Mouse (Mus musculus) adrenal gland, postnatal 10 days (tissue): Measurements from ENCODE around the gene Gm14214. TPM values are rescaled to one million over a fixed set of nuclear protein-coding genes. Genes with fewer than 3 reads are reported as not detected.

Source experiments
- DNase-seq: peaks from one replicate; pipeline ENCODE4 v3.0.0; 2021; ENCODE audit warnings: mixed read lengths
- total RNA-seq, 2 experiments: library from RNA; stranded (reverse); gene quantifications; 2 replicates each; pipeline ENCODE4 v1.2.3; 2021

Gene Gm14214
- total RNA-seq, 2 experiments from 2014 or later: not detected

- DNase-seq: no peak
Observed at GRCm38 (mm10) chr2:154730841-154731240, 39.0 kb downstream of the Gm14214 start.

- DNase-seq: no peak
Observed at GRCm38 (mm10) chr2:154729737-154730136, 40.1 kb downstream of the Gm14214 start.

- no peak for DNase-seq
Observed at GRCm38 (mm10) chr2:154723473-154723872, 46.4 kb downstream of the Gm14214 start.

- no peak for DNase-seq
Observed at GRCm38 (mm10) chr2:154720315-154720714, 49.5 kb downstream of the Gm14214 start.

Other genes starting within 250 kb of the Gm14214 start
- under 1 TPM; 0.61 to 0.81 TPM for gene 1700003F12Rik, start 222.9 kb downstream of the Gm14214 start, total RNA-seq
- not detected for gene Actl10, start 218.3 kb downstream of the Gm14214 start, total RNA-seq
- 1 to 10 TPM; 2.0 to 2.7 TPM for gene Necab3, start 211.1 kb downstream of the Gm14214 start, total RNA-seq
- 10 to 100 TPM; 12.8 to 14.1 TPM for gene E2f1, start 200.1 kb downstream of the Gm14214 start, total RNA-seq
- 10 to 100 TPM; 45.5 to 53.0 TPM for gene Pxmp4, start 166.3 kb downstream of the Gm14214 start, total RNA-seq
- 1 to 10 TPM; 2.5 to 2.7 TPM for gene Zfp341, start 156.7 kb downstream of the Gm14214 start, total RNA-seq
- not detected for gene 4930519P11Rik, start 156.6 kb downstream of the Gm14214 start, total RNA-seq
- gene Chmp4b, start 118.3 kb downstream of the Gm14214 start, total RNA-seq: 100 to 1,000 TPM; 174 to 180 TPM
- gene Raly, start 21.1 kb upstream of the Gm14214 start, total RNA-seq: 100 to 1,000 TPM; 170 to 177 TPM
- gene a, start 21.4 kb upstream of the Gm14214 start, total RNA-seq: not detected
- 100 to 1,000 TPM; 103 to 125 TPM for gene Eif2s2, start 122.9 kb upstream of the Gm14214 start, total RNA-seq
- gene Gm14226, start 248.2 kb upstream of the Gm14214 start, total RNA-seq: 10 to 100 TPM; 25.9 to 37.2 TPM